Mouse (Mus musculus): ENCODE results near the gene Uevld. TPM values are rescaled to one million over a fixed set of nuclear protein-coding genes. Genes with fewer than 3 reads are reported as not detected.
"Not testable (repeated sequence)": the region's sequence is repeated elsewhere in the genome, so short reads cannot be mapped to it uniquely, and the experiment has no call there.

Gene Uevld
- total and polyA plus RNA-seq, 3 experiments, result 2.9 to 6.6 (median 4.6) TPM

- H3K9ac ChIP-seq (ENCODE audit: insufficient read depth, low read depth), result no peak overlapping the region
- H3K36me3 ChIP-seq (replicated peaks in 1 of 2; ENCODE audit: control insufficient read depth in 1 of 2, insufficient read depth in 1 of 2, low read length in 1 of 2), result peaks cover 29 to 69% of the 10 kb centered on the region in 2 experiments
- H3K27me3 ChIP-seq (replicated peaks), result no peaks in the 10 kb centered on the region
- H3K4me1 ChIP-seq (ENCODE audit: control insufficient read depth in 1 of 2, insufficient read depth in 2 of 2), result peaks cover 2 to 31% of the 10 kb centered on the region in 2 experiments; a peak in 3 of 4 replicates
- no peak overlapping the region for H3K4me2 ChIP-seq (ENCODE audit: insufficient read depth, low read depth, poor library complexity, severe bottlenecking)
- dilution Hi-C loops (cut with MboI; ENCODE audit: extremely low pct_ligation_motif_present, extremely low pct_unique_long_range_greater_than_20kb, low sequenced_read_pairs), result no loop called here
- no peak overlapping the region for H3K4me3 ChIP-seq (replicated peaks in 1 of 3; ENCODE audit: low read depth in 2 of 3, low read length in 2 of 3, poor library complexity in 1 of 3)
- TF ChIP-seq ZNF384 (IDR thresholded peaks at IDR 0.05; ENCODE audit: low read depth, low read length) (peak; percentile 65; the same call in 1 of the 2 replicates), E2F4 (IDR thresholded peaks at IDR 0.05; ENCODE audit: insufficient replicate concordance, low read depth, low read length) (no peak), IRF4 (IDR thresholded peaks at IDR 0.05; ENCODE audit: low read depth, low read length) (peak; percentile 90), ZKSCAN1 (IDR thresholded peaks at IDR 0.05; ENCODE audit: borderline replicate concordance, low read depth, low read length) (no peak), TBP (conservative IDR thresholded peaks at IDR 0.05; ENCODE audit: low read depth, low read length) (no peak), EP300 (IDR thresholded peaks at IDR 0.05; ENCODE audit: low read length) (peak; percentile 85), ETS1 (conservative IDR thresholded peaks at IDR 0.05; ENCODE audit: low read depth, low read length) (no peak)
- in situ Hi-C loops (cut with MboI; ENCODE audit: low pct_ligation_motif_present, low pct_unique_long_range_greater_than_20kb, low sequenced_read_pairs), result no loop called here
- H3K9me3 ChIP-seq (replicated peaks; ENCODE audit: low read length), result no peaks in the 10 kb centered on the region
- H3K27ac ChIP-seq (ENCODE audit: insufficient read depth, low read depth), result no peak overlapping the region
- H3K79me2 ChIP-seq (replicated peaks; ENCODE audit: control insufficient read depth, extremely low read depth, insufficient read depth, poor library complexity, severe bottlenecking), result 0 out of 2 replicates have a peak, but pooled peaks cover 2% of the 10 kb centered on the region
- peak; percentile 72 for DNase-seq (ENCODE audit: extremely low read depth)
These were observed 62.8 kb downstream of the Uevld start for GRCm38 (mm10) chr7:46895511-46895910.

- Histone ChIP-seq H3K4me1 (ENCODE audit: control insufficient read depth in 1 of 2, insufficient read depth in 2 of 2) (peaks cover 2 to 14% of the 10 kb centered on the region in 2 experiments; a peak in 2 of 4 replicates), H3K4me3 (replicated peaks in 1 of 3; ENCODE audit: low read depth in 2 of 3, low read length in 2 of 3, poor library complexity in 1 of 3) (no peak overlapping the region), H3K9ac (ENCODE audit: insufficient read depth, low read depth) (no peak overlapping the region), H3K27me3 (replicated peaks) (no peaks in the 10 kb centered on the region), H3K27ac (ENCODE audit: insufficient read depth, low read depth) (no peak overlapping the region), H3K4me2 (ENCODE audit: insufficient read depth, low read depth, poor library complexity, severe bottlenecking) (no peak overlapping the region), H3K9me3 (replicated peaks; ENCODE audit: low read length) (no peaks in the 10 kb centered on the region), H3K36me3 (replicated peaks in 1 of 2; ENCODE audit: control insufficient read depth in 1 of 2, insufficient read depth in 1 of 2, low read length in 1 of 2) (peaks cover 10 to 30% of the 10 kb centered on the region in 2 experiments), H3K79me2 (replicated peaks; ENCODE audit: control insufficient read depth, extremely low read depth, insufficient read depth, poor library complexity, severe bottlenecking) (no peaks in the 10 kb centered on the region)
- no peak for TF ChIP-seq BHLHE40 (IDR thresholded peaks at IDR 0.05; ENCODE audit: low read depth, low read length)
- in situ Hi-C loops (cut with MboI; ENCODE audit: low pct_ligation_motif_present, low pct_unique_long_range_greater_than_20kb, low sequenced_read_pairs) (no loop called here), dilution Hi-C loops (cut with MboI; ENCODE audit: extremely low pct_ligation_motif_present, extremely low pct_unique_long_range_greater_than_20kb, low sequenced_read_pairs) (no loop called here)
- DNase-seq (ENCODE audit: extremely low read depth), result no peak
These were observed 75.0 kb downstream of the Uevld start for GRCm38 (mm10) chr7:46883304-46883703.

GRCm38 (mm10) chr7:46881941-46882340 is 76.4 kb downstream of the Uevld start:
- H3K9ac ChIP-seq (ENCODE audit: insufficient read depth, low read depth); H3K27ac ChIP-seq (ENCODE audit: insufficient read depth, low read depth); H3K4me2 ChIP-seq (ENCODE audit: insufficient read depth, low read depth, poor library complexity, severe bottlenecking); dilution Hi-C loops (cut with MboI; ENCODE audit: extremely low pct_ligation_motif_present, extremely low pct_unique_long_range_greater_than_20kb, low sequenced_read_pairs); H3K9me3 ChIP-seq (replicated peaks; ENCODE audit: low read length); in situ Hi-C loops (cut with MboI; ENCODE audit: low pct_ligation_motif_present, low pct_unique_long_range_greater_than_20kb, low sequenced_read_pairs); H3K27me3 ChIP-seq (replicated peaks); H3K79me2 ChIP-seq (replicated peaks; ENCODE audit: control insufficient read depth, extremely low read depth, insufficient read depth, poor library complexity, severe bottlenecking); H3K4me3 ChIP-seq (replicated peaks in 1 of 3; ENCODE audit: low read depth in 2 of 3, low read length in 2 of 3, poor library complexity in 1 of 3): not testable (repeated sequence)
- Histone ChIP-seq H3K36me3 (replicated peaks in 1 of 2; ENCODE audit: control insufficient read depth in 1 of 2, insufficient read depth in 1 of 2, low read length in 1 of 2) (peaks cover 3 to 21% of the 10 kb centered on the region in 2 experiments), H3K4me1 (ENCODE audit: control insufficient read depth in 1 of 2, insufficient read depth in 2 of 2) (peaks cover 2 to 14% of the 10 kb centered on the region in 2 experiments; a peak in 2 of 4 replicates)
- 0 out of 2 replicates have a peak, but pooled peaks have one; percentile 12 for TF ChIP-seq IRF4 (IDR thresholded peaks at IDR 0.05; ENCODE audit: low read depth, low read length)
- TF ChIP-seq BHLHE40 (IDR thresholded peaks at IDR 0.05; ENCODE audit: low read depth, low read length), result peak; percentile 76
- TF ChIP-seq ETS1 (conservative IDR thresholded peaks at IDR 0.05; ENCODE audit: low read depth, low read length), result peak; percentile 35; the same call in 1 of the 2 replicates
- peak; percentile 9 for DNase-seq (ENCODE audit: extremely low read depth)
